Mouse (Mus musculus) adrenal gland, postnatal 4 days (tissue): ENCODE measurements around the gene Oxgr1. TPM values are rescaled to one million over a fixed set of nuclear protein-coding genes. Genes with fewer than 3 reads are reported as not detected.
"Not testable (repeated sequence)": the region's sequence is repeated elsewhere in the genome, so short reads cannot be mapped to it uniquely, and the experiment has no call there.

Experiments
- DNase-seq, 2 experiments: peaks; one replicate each; pipeline ENCODE4 v3.0.0; 2021 to 2022; ENCODE audit warnings: low spot score in 2 of 2, mixed read lengths in 2 of 2
- long read RNA-seq, 2 experiments: library from polyadenylated mRNA; stranded (forward); transcript quantifications; one replicate each; pipeline ENCODE4 v2.0.0; 2021
- total RNA-seq, 2 experiments: library from RNA; stranded (reverse); gene quantifications; 2 replicates each; pipeline ENCODE4 v1.2.3; 2021

The Oxgr1 gene
- 1 to 10 TPM in 1 of 2 experiments, not detected in 1; 1.8 TPM for total RNA-seq
- long read RNA-seq, experiment 1, result 0 reads
- long read RNA-seq, experiment 2, partial matches to known transcripts, result 0 of 2 reads
- long read RNA-seq, experiment 2, other reads (novel, unspliced or antisense), result 1 of 2 reads

- no peak for DNase-seq
Observed at GRCm38 (mm10) chr14:120042187-120042820, at the start of gene Oxgr1. Gene Oxgr1, minus strand, starts transcription at chr14:120042435.

- no peak for DNase-seq
Observed at GRCm38 (mm10) chr14:120090401-120090800, 48.2 kb upstream of the Oxgr1 start.

- no peak for DNase-seq
Observed at GRCm38 (mm10) chr14:120089649-120090360, 47.6 kb upstream of the Oxgr1 start.

GRCm38 (mm10) chr14:120089006-120089648, 46.9 kb upstream of the Oxgr1 start:
- no peak for DNase-seq

GRCm38 (mm10) chr14:120084084-120084667, 41.9 kb upstream of the Oxgr1 start:
- no peak for DNase-seq

GRCm38 (mm10) chr14:120076192-120076591, 34.0 kb upstream of the Oxgr1 start:
- DNase-seq, result no peak

- DNase-seq, result no peak
Observed at GRCm38 (mm10) chr14:120075746-120076145, 33.5 kb upstream of the Oxgr1 start.

GRCm38 (mm10) chr14:120074231-120074630, 32.0 kb upstream of the Oxgr1 start:
- no peak for DNase-seq

GRCm38 (mm10) chr14:120061096-120061495, 18.9 kb upstream of the Oxgr1 start:
- peak in 1 of 2 experiments; percentile 21 for DNase-seq

- no peak for DNase-seq
Observed at GRCm38 (mm10) chr14:120033454-120033853, 8.8 kb downstream of the Oxgr1 start.

- no peak for DNase-seq
Observed at GRCm38 (mm10) chr14:120019948-120020347, 22.3 kb downstream of the Oxgr1 start.

GRCm38 (mm10) chr14:120009969-120010872, 32.0 kb downstream of the Oxgr1 start:
- no peak for DNase-seq

- DNase-seq, result no peak
Observed at GRCm38 (mm10) chr14:120005153-120005552, 37.1 kb downstream of the Oxgr1 start.

GRCm38 (mm10) chr14:120003661-120004060, 38.6 kb downstream of the Oxgr1 start:
- DNase-seq, result no peak

- no peak for DNase-seq
Observed at GRCm38 (mm10) chr14:120002673-120003072, 39.6 kb downstream of the Oxgr1 start.

GRCm38 (mm10) chr14:119989651-119990050, 52.6 kb downstream of the Oxgr1 start:
- DNase-seq, result no peak

GRCm38 (mm10) chr14:119988937-119989645, 53.1 kb downstream of the Oxgr1 start:
- DNase-seq, result no peak

- DNase-seq, result no peak
Observed at GRCm38 (mm10) chr14:119987257-119987656, 55.0 kb downstream of the Oxgr1 start.

GRCm38 (mm10) chr14:119986778-119987177, 55.5 kb downstream of the Oxgr1 start:
- DNase-seq, result no peak

GRCm38 (mm10) chr14:119986351-119986750, 55.9 kb downstream of the Oxgr1 start:
- not testable (repeated sequence) for DNase-seq
